8 mouse cellular contexts compared by ENCODE assay signal in the genomic region with DNA sequence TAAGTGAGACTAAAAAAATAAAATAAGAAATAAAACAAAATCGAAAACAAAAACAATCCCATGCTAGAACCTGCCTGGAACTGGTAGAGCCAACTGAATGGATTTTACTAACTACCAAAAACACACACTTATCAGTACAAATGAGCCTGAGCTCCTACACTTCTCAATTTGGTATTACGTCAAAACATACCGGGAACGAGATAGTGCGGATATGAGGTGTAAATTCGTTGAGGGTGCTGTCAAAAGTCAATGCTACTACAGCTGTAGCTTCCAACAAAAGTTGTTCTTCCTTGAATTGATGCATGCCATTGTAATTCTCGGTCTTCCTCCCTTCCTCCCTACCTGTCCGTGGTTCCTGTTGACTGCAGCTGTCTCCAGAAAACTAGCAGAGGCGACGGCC. TPM values are rescaled to one million over a fixed set of nuclear protein-coding genes. Genes with fewer than 3 reads are reported as not detected.
A peak's percentile ranks its signal among the peaks of the same experiment; 100 is the strongest.
DNase-seq lines count a peak whose midpoint lies in the region; ATAC-seq and TF ChIP-seq lines count a peak whose summit lies in the region.

No protein-coding gene starts in this region.

- ATAC-seq in heart, embryonic 11.5 days (replicated peaks; ENCODE audit: insufficient number of reproducible peaks, low FRiP score, low TSS enrichment), result no peak
- peak; percentile 38 for ATAC-seq in hindbrain, embryonic 13.5 days (ENCODE audit: low FRiP score)
- peak; percentile 20; the same call in 1 of the 2 replicates for ATAC-seq in midbrain, embryonic 11.5 days (ENCODE audit: low FRiP score)

- TF ChIP-seq CTCF in bone marrow, adult 2 months (IDR thresholded peaks at IDR 0.05; ENCODE audit: control insufficient read depth, insufficient read depth, low read length), result no peak

- H3K9me3 ChIP-seq in heart, embryonic 11.5 days (replicated peaks; ENCODE audit: control insufficient read depth, low read length), result no peaks in the 10 kb centered on the region
- H3K9me3 ChIP-seq in hindbrain, embryonic 13.5 days, result no peaks in the 10 kb centered on the region
- no peaks in the 10 kb centered on the region for H3K9me3 ChIP-seq in midbrain, embryonic 11.5 days (ENCODE audit: control insufficient read depth, low read length)

- H3K4me2 ChIP-seq in heart, embryonic 11.5 days, result peak overlapping the region; percentile 91
- H3K4me2 ChIP-seq in hindbrain, embryonic 13.5 days, result peak overlapping the region; percentile 89
- H3K4me2 ChIP-seq in midbrain, embryonic 11.5 days, result peak overlapping the region; percentile 79

- no peak for TF ChIP-seq POLR2A in bone marrow, adult 2 months (IDR thresholded peaks at IDR 0.05; ENCODE audit: borderline replicate concordance, control insufficient read depth, low read depth, low read length)

- H3K4me3 ChIP-seq in heart, embryonic 11.5 days (ENCODE audit: low read depth, low read length), result peak overlapping the region; percentile 99
- peak overlapping the region; percentile 89 for H3K4me3 ChIP-seq in bone marrow, adult 2 months (replicated peaks; ENCODE audit: control insufficient read depth, low read depth, low read length)
- H3K4me3 ChIP-seq in hindbrain, embryonic 13.5 days, result peak overlapping the region; percentile 84
- H3K4me3 ChIP-seq in midbrain, embryonic 11.5 days (ENCODE audit: low read depth, low read length), result peak overlapping the region; percentile 85

- 11% methylated on average over 10 of the region's 10 CpGs for WGBS in heart, embryonic 11.5 days (ENCODE audit: insufficient replicate concordance)
- 5% methylated on average over 10 of the region's 10 CpGs for WGBS in bone marrow, adult 2 months
- 19% methylated on average over 10 of the region's 10 CpGs for WGBS in hindbrain, embryonic 13.5 days
- 19% methylated on average over 10 of the region's 10 CpGs for WGBS in midbrain, embryonic 11.5 days

- H3K27ac ChIP-seq in heart, embryonic 11.5 days (ENCODE audit: low read depth, low read length), result peak overlapping the region; percentile 88; the same call in 1 of the 2 replicates
- no peak overlapping the region for H3K27ac ChIP-seq in bone marrow, adult 2 months (ENCODE audit: control insufficient read depth, insufficient read depth, low read depth, low read length, poor library complexity)
- no peak overlapping the region for H3K27ac ChIP-seq in hindbrain, embryonic 13.5 days
- no peak overlapping the region for H3K27ac ChIP-seq in midbrain, embryonic 11.5 days (ENCODE audit: low read depth, low read length)

- no peaks in the 10 kb centered on the region for H3K4me1 ChIP-seq in heart, embryonic 11.5 days (ENCODE audit: control insufficient read depth, insufficient read depth, low read length)
- peaks cover 2% of the 10 kb centered on the region; the same call in 1 of the 2 replicates for H3K4me1 ChIP-seq in bone marrow, adult 2 months (ENCODE audit: control insufficient read depth, insufficient read depth, low read length)
- peaks cover 26% of the 10 kb centered on the region for H3K4me1 ChIP-seq in hindbrain, embryonic 13.5 days (replicated peaks)
- peaks cover 6% of the 10 kb centered on the region; the same call in 1 of the 2 replicates for H3K4me1 ChIP-seq in midbrain, embryonic 11.5 days (ENCODE audit: control insufficient read depth, insufficient read depth, low read length)

- no peak for DNase-seq in heart, postnatal 10 days
- peak; percentile 87 for DNase-seq in midbrain, embryonic 11.5 days (ENCODE audit: low spot score, missing footprints)
- DNase-seq in gastrocnemius, adult 8-10 months (ENCODE audit: low spot score in 2 of 2), result no peak
- DNase-seq in frontal cortex, adult 2 months (ENCODE audit: extremely low spot score in 1 of 2, low spot score in 1 of 2), result no peak
- DNase-seq in left cerebral cortex, adult 18-20 months (ENCODE audit: low spot score in 2 of 2), result no peak

- H3K27me3 ChIP-seq in heart, embryonic 11.5 days (ENCODE audit: control insufficient read depth, insufficient read depth, low read length), result no peaks in the 10 kb centered on the region
- H3K27me3 ChIP-seq in hindbrain, embryonic 13.5 days, result 0 out of 2 replicates have a peak, but pooled peaks cover 3% of the 10 kb centered on the region
- no peaks in the 10 kb centered on the region for H3K27me3 ChIP-seq in midbrain, embryonic 11.5 days (ENCODE audit: control insufficient read depth, insufficient read depth, low read length)

- intact Hi-C loops in heart, postnatal 10 days (cut with DNase I), result loop anchor here (2.0 kb wide), 1 partner anchor 103 kb away; no protein-coding TSS in a partner anchor

- H3K36me3 ChIP-seq in heart, embryonic 11.5 days (ENCODE audit: control insufficient read depth, insufficient read depth, low read length), result no peaks in the 10 kb centered on the region
- no peaks in the 10 kb centered on the region for H3K36me3 ChIP-seq in hindbrain, embryonic 13.5 days
- H3K36me3 ChIP-seq in midbrain, embryonic 11.5 days (ENCODE audit: control insufficient read depth, insufficient read depth, low read length), result no peaks in the 10 kb centered on the region

- H3K9ac ChIP-seq in heart, embryonic 11.5 days (ENCODE audit: low read depth, low read length), result peak overlapping the region; percentile 99
- H3K9ac ChIP-seq in hindbrain, embryonic 13.5 days, result peak overlapping the region; percentile 98
- peak overlapping the region; percentile 95 for H3K9ac ChIP-seq in midbrain, embryonic 11.5 days (ENCODE audit: low read length)

RNA-seq across cellular contexts. Expression of a gene that starts 0.4 kb away (rescaled TPM):
- polyA plus RNA-seq in heart, embryonic 11.5 days (2014; fragmentation: Nextera tagmentation; extraction: Ambion mirVana), result 3.2 and 5.8 TPM in 2 replicates
- 10 to 100 TPM; 14.6 to 15.8 TPM for total RNA-seq in heart, postnatal 10 days (2021)
- 4.4 and 11.9 TPM in 2 replicates for polyA plus RNA-seq in bone marrow, adult 2 months (2011; ENCODE audit: insufficient read depth, insufficient read length, low replicate concordance, missing spikeins)
- 8.2 and 8.8 TPM in 2 replicates for polyA plus RNA-seq in hindbrain, embryonic 13.5 days (2015; fragmentation: Nextera tagmentation; extraction: Ambion mirVana)
- polyA plus RNA-seq in midbrain, embryonic 11.5 days (2014; fragmentation: Nextera tagmentation; extraction: Ambion mirVana), result 5.5 and 6.1 TPM in 2 replicates
- 1 to 10 TPM; 6.2 to 7.8 (median 7.2) TPM for total RNA-seq in gastrocnemius, adult 8-10 months (2022)
- 8.9 and 9.4 TPM in 2 replicates for polyA plus RNA-seq in frontal cortex, adult 2 months (2012; rRNA removed)
- total RNA-seq in left cerebral cortex, adult 18-20 months (2021), result 10 to 100 TPM; 15.7 to 16.6 TPM

RNA-seq across cellular contexts. Expression of a gene that starts 32.3 kb away (rescaled TPM):
- polyA plus RNA-seq in heart, embryonic 11.5 days (2014; fragmentation: Nextera tagmentation; extraction: Ambion mirVana), result 21.7 and 23.5 TPM in 2 replicates
- total RNA-seq in heart, postnatal 10 days (2021), result 10 to 100 TPM; 23.1 to 25.8 TPM
- polyA plus RNA-seq in bone marrow, adult 2 months (2011; ENCODE audit: insufficient read depth, insufficient read length, low replicate concordance, missing spikeins), result 8.0 and 21.5 TPM in 2 replicates
- 19.7 and 21.8 TPM in 2 replicates for polyA plus RNA-seq in hindbrain, embryonic 13.5 days (2015; fragmentation: Nextera tagmentation; extraction: Ambion mirVana)
- 28.6 and 37.7 TPM in 2 replicates for polyA plus RNA-seq in midbrain, embryonic 11.5 days (2014; fragmentation: Nextera tagmentation; extraction: Ambion mirVana)
- 10 to 100 TPM; 18.7 to 29.7 (median 24.3) TPM for total RNA-seq in gastrocnemius, adult 8-10 months (2022)
- polyA plus RNA-seq in frontal cortex, adult 2 months (2012; rRNA removed), result 22.3 and 23.5 TPM in 2 replicates
- total RNA-seq in left cerebral cortex, adult 18-20 months (2021), result 10 to 100 TPM; 31.4 to 40.4 TPM
